Mouse (Mus musculus) layer of hippocampus, adult 18-20 months (tissue): ENCODE results near the gene Cyp4f39. TPM values are rescaled to one million over a fixed set of nuclear protein-coding genes. Genes with fewer than 3 reads are reported as not detected.
"Not testable (repeated sequence)": the region's sequence is repeated elsewhere in the genome, so short reads cannot be mapped to it uniquely, and the experiment has no call there.

Experiments
- DNase-seq, 2 experiments: peaks; one replicate each; pipeline ENCODE4 v3.0.0; 2022; ENCODE audit warnings: low spot score in 2 of 2
- total RNA-seq, 2 experiments: library from RNA; stranded (reverse); gene quantifications; 2 replicates each; pipeline ENCODE4 v1.2.3; 2021

The Cyp4f39 gene
- total RNA-seq, 2 experiments from 2014 or later = 0.20 TPM; not detected in 1

DNA sequence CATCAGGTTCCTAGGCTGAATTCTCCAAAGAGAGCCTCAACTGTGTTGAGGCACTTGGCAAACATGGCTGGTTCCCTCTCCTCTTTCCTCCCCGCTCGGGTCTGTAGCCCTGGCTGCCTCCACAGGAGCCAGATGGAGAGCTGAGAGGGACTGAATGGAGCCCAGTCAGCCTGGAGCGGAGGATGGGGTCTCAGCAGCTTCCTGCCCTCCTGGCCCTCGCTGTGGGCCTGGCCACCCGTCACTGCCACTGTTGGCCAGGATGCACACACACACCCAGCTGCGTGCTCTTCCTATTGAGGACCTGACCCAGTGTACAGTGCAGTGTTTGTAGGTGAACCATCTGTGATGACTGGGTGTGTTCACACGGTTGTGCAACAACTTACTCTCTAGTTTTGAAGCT is 19.7 kb downstream of the Cyp4f39 start:
- peak; percentile 9 to 41 for DNase-seq

DNA sequence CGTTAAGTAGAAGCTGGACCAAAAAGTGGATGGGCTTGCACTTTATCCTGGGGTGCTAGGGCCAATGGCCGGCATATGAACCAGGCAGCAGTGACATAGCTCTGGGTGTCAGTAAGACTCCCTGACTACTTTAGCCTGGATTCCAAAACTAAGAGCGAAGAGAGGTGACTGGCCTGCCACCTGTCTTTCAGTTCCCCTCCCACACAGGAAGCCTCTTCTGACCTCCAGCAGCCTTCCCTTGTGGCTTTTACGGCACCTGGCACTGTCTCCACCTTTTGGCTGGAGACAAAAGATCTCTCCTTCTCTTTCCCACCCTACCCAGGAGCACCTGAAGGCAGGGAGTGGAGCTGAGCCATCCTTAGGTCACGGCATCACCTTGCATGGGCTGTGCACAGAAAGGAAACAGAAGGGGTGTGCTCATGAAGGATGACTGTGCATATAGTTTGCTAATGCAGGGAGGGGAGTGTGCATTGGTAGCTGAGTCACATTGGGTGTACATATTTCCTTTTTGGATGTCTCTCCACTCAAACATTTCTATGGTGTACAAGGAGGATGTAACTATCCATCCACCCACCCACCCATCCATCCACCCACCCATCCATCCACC is 22.5 kb downstream of the Cyp4f39 start:
- DNase-seq = no peak

DNA sequence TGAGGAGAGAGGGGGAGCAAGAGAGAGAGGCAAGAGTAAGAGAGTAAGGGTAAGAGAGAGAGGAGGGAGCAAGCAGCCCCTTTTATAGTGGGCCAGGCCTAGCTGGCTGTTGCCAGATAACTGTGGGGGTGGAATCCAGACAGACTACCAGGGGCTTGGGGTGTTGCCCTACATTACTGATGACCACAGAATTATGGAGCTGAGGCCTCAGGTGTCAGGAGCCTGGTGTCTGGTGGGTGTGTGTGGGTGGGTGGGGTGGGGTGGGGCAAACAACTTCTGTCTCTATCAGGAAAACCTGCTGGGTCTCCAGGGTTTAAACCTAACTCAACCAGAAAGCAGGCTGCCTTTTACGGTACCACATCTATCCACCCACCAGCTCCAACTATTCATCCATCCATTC is 24.7 kb downstream of the Cyp4f39 start:
- no peak for DNase-seq

DNA sequence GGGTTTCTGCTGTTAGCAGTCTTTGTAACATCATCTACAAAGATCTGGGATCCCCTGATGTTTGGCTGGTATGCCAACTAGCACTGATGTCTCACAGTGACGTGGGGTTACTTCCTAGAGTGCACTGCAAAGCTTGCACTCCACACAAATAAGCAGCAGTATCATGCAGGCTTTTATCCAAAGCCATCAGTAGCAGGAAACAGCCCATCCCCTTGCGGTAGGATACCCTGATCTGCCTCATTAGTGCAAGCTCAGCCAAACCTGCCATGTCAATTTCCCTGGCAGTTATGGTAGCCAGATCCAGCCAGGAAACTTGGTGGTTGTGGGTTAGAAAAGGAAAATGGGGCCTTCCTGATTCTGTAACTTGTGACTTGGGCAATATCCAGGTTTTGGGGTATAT is 26.2 kb downstream of the Cyp4f39 start:
- DNase-seq = no peak

DNA sequence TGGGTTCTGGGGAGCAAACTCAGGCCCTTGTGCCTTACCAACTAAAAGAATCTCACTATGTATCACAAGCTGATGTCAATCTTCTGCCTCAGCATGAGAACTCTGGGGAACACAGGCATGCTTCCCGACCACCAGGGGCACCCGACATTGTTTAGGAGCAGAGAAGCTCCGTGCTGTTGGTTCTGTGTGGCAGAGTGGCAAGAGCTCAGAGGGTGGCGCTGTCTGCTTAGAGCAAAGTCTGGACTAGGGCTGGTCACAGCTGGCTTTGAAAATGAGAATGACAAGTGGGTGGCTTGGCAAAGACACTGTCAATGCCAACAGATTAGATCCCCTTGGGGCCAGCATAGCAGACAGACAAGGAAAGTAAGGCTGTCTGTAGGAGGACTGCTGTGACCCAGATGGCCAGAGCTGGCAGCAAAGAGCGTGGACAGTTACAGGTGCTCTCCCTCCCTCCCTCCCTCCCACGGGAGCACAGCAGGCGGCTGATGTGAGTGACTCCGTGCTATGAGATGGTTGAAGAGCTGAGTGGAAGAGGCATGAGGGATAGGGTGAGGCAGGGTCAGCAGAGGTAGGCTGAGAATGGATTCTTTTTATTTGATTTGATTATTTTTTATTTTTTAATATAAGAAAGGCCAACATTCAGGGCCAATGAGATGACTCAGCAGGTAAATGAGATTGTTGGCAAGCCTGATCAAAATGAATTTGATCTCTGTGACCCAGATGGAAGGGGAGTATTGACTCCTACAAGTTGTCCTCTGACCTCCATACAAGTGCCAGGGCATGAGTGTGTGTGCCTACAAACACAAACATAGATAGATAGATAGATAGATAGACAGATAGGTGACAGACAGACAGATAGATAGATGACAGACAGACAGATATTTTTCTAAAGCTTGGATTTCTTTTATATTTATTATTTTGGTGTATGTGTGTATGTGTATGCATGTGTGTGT is 27.3 kb downstream of the Cyp4f39 start:
- DNase-seq = no peak

DNA sequence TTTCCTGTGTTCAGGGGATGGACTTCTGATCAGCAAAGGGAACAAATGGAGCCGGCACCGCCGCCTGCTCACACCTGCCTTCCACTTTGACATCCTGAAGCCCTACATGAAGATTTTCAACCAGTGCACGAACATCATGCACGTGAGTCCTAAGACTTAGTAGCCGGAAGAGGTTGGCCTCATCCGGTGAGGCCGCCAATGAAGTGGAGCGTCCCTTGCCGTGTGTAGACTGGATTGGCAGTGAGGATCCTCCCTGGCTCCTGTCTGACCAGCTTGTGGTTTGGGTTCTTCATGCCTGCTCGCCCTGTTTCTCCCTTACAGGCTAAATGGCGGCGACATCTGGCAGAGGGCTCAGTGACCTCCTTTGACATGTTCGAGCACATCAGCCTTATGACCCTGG is 29.2 kb downstream of the Cyp4f39 start:
- DNase-seq = no peak

DNA sequence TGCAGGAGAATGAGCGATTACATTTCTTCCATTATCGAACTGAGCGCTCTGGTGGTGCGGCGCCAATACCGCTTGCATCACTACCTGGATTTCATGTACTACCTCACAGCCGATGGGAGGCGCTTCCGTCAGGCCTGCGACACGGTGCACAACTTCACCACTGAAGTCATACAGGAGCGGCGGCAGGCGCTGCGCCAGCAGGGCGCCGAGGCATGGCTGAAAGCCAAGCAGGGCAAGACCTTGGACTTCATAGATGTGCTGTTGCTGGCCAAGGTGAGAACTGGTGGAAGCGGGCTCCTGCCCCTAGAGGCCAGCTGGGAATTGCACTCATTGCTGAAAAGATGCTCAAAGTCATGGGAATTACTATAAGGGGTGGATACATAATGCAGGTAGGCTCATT is 30.7 kb downstream of the Cyp4f39 start:
- DNase-seq = peak; percentile 39 to 63

DNA sequence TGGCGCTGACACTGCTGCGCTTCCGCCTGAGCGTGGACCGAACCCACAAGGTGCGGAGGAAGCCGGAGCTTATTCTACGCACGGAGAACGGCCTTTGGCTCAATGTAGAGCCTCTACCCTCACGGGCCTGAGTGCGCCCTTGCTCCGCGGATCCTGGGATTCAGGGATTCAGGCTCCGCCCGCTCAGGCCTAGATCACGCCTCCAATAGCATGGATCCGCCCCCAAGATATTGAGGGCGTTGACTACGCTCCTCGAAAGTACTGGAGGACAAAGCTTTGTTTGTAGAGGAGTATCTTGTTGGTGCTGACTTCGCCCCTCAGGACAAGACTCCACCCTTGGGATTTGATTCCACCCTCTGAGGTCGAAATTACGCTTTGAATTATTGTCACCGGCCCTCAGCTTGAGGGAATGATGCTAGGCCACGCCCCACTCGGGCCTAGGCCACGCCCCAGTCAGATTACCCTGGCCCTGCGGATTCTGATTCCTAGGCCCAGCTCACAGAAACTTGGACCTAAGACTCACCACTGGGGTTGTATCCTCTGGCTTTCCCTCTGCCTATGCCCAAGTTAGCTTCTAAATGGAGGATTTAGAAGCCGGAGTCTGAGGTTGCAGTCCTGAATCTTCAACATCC is 39.9 kb downstream of the Cyp4f39 start:
- DNase-seq = peak in 1 of 2 experiments; percentile 16

DNA sequence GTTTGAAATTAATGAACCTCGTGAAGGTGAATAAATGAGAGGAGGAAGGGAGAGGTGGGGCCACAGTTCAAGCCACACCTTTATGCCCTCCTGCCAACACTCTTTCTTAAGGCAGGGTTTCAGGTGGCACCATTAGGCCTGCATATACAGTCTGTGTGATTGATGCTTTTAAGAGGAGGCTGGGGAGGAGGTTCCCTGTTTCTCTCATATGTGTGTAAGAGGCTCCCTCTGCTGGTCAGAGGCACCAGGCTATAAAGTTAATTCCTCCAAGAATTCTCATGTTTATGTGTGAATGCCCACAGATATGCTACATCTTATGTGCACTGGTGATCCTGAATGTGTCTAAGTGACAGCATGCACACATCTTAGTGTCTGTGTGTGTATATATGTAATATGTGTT is 42.1 kb downstream of the Cyp4f39 start:
- DNase-seq = peak; percentile 64 to 86

DNA sequence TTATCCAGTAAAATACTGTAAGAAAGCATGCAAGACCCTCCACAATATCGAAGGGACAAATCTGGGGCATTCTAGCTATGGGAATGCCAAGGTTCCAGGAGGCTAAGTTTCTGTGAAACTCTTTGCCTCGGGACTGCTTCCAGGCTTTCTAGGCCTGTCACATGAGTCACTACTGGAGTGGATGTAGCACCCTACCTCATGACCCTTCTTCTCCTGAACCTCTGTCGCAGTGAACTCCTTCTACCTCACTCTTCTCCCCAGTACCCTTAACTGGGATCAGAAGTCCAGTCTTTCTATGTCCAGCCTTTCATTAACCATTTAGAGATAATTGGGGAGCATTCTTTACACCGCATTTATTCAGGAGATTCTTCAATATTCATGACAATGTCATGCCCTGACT is 48.0 kb downstream of the Cyp4f39 start:
- DNase-seq = not testable (repeated sequence)

DNA sequence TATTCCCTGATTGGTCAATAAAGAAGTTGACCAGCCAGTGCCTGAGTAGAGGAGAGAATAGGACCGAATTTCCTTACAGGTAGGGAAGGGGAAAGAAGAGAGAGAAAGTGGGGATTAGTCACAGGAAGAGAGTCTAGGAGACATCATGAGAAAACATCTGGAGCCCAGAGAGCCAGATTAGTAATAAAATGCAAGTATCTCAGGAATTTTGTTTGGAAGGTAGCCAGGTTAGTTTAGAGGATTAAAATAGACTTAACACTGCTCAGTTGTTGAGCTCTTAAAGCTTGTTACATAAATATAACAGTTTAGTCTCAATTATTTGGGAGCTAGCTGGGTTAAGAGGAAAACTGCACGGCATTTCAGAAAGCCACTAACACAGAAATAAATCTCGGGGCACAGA is 48.5 kb downstream of the Cyp4f39 start:
- DNase-seq = no peak

DNA sequence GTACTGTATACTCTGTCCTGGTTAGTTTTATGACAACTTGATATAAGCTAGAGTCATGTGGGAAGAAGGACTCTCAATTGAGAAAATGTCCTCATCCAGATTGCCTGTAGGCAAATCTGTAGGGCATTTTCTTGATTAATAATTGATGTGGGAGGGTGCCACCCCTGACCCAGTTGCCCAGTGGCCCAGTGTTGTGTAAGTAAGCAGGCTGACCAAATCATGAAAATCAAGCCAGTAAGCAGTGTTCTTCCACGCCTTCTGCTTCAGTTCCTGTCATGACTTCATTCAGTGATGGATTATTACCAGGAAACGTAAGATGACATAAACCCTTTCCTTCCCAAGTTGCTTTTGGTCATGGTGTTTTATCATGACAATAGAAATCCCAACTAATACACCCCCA is 50.6 kb downstream of the Cyp4f39 start:
- no peak for DNase-seq

DNA sequence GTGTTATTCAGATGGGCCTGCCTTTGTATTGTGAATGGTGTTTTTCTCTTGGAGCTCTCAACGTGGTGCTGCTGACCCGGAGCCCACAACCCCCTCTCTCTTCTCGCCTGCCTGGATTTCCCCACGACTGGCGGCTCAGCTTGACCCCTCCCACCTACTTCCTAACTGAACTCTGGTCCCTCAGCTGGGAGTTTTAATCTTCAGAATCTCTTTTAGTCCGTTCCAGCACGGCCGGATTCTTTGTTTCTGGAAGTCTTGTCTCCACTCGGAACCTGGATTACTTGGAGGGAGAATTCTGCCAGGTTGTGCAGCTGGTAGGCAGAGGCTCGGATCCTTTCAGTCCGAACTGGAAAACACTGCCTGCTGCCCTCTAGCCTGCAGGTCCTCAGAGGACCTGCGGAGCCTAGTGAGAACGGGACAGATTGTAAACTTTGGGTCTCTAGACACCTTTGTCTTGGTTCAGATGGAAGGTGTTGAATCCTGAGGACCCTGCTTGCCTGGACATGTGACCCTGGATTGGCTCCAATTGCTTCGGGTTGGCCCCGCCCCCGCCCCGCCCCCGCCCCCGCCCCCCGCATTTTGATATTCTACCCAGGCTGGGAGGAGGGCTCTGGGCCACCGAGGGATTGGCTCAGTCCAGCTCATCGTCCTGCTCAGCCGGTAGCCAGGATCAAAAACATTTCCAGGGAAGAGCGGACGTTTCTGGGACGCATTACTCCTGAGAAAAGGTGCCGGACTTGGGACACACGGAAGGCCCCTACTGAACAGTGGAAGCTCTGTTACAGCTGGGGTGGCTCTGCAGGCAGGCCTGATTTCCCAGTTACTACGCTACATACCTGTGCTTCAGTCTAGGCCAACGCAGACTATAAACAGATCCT is 53.6 kb downstream of the Cyp4f39 start, which contains the start of gene Cyp4f17:
Cyp4f17 (plus strand) TSS at position 200 of the 878 bp plus-strand sequence.
- peak in 1 of 2 experiments; percentile 13 for DNase-seq

DNA sequence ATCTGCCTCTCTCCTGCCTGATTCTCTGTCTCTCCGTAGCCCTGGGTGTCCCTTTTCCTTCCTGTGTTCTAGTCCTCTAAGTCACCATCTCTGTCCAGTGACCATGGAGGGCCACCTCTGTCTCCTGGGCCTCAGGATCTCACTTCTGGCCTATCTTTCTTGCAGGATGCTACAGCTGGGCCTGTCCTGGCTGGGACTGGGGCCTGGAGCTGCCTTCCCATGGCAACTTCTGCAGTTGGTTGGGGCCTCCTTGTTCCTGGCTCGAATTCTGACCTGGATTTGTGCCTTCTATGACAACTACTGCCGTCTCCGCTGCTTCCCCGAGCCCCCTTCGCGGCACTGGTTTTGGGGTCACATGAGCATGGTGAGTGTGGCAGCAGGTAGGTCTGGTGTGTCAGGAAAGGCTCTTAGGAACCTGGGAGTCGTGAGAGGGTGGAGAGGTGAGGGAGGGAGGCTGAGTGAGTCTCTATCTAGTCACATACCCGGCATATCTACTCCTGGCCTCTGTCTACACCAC is 54.3 kb downstream of the Cyp4f39 start:
- DNase-seq = no peak

DNA sequence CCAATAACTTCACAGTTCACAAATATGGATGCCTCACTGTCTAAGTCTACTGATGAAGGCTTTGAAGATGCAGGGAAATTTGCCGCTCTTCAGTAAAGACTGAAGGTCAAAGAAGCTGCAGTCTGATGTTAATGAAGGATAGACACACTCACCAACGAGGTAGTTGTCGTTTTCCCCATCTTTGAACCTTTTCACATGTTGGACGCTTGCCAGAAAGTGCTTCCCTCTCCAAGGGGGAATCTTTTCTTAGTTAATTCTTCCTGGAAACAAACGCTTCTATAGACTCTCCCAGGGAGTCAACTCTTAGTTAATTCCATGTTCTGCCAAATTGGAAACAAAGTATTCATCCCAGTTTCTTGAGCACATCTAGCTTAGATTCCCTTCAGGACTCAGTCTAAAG is 63.6 kb downstream of the Cyp4f39 start:
- DNase-seq = no peak

DNA sequence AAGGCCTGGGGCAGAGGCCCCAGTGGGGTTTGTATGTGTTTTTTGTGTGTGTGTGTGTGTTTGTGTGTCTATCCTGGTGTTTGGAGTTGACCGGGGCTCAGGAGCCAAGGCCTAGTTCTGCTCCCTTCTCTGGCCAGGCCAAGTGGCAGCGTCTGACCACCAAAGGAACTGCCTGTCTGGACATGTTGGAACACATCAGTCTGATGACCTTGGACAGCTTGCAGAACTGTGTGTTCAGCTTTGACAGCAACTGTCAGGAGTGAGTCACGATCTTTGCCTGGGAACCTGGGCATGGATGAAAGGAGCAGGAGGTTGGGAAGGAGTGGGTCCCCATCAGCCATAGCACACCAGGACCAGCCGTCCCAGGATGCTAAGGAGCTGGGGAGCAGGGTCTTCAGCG is 69.5 kb downstream of the Cyp4f39 start:
- DNase-seq = no peak

DNA sequence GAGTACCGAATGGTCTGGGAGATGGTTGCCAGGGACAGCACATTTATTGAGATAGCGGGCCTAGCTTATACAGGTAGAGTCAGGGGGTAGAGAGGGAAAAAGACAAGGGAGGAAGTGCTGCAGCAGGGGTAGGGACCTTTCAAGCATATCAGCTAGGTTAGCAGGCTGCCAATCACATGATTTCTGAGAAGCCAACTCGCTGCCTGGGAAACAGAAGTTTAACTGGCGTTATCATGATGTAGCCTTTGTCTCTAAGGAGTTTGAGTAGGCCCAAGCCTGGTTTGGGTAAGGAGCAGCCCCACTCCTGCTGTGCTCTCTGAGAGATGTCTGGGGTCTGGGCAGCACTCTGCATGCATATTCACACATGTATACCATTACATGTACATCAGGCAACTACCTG is 69.9 kb downstream of the Cyp4f39 start:
- no peak for DNase-seq

DNA sequence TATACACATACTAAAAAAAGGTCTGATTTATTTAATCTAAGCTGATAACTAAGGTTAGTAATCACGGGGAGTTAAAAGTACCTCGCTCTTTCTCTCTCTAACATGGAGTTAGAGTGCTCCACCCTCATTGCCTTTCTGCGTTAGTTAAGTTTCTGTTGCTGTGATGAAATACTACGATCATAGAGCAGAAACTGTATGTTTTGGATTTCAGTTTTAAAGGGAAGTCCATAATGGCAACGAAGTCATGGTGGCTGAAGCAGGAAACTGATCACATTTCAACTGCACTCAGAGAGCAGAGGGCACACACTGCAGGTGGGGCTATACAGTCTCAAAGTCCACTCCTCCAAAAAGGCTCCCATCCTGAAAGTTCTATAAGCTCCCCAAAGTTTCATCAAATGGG is 70.3 kb downstream of the Cyp4f39 start:
- no peak for DNase-seq

DNA sequence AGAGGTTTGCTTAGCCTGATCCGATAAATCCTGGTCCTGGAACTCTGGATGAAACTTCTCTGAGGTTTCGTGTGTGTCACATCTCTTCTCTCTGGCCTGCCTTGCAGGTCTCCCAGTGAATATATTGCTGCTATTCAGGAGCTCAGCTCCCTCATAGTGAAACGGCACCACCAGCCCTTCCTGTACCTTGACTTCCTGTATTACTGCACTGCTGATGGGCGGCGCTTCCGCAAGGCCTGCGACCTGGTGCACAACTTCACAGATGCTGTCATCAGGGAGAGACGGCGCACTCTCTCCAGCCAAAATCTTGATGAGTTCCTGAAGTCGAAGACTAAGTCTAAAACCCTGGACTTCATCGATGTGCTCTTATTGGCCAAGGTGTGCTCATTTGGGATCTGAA is 71.4 kb downstream of the Cyp4f39 start:
- no peak for DNase-seq

DNA sequence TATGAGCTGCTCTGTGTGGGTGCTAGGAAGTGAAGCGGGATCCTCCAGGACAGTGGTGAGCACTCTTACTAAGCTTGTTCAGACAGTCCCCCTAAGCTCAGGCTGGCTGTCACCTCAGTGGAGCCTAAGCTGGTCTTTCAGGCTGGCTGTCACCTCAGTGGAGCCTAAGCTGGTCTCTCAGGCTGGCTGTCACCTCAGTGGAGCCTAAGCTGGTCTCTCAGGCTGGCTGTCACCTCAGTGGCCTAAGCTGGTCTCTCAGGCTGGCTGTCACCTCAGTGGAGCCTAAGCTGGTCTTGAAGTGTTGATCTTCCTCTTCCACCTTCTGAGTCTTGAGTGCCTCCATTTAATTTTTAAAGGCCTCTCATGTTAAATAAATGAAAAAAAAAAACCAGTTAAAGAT is 73.8 kb downstream of the Cyp4f39 start:
- not testable (repeated sequence) for DNase-seq

DNA sequence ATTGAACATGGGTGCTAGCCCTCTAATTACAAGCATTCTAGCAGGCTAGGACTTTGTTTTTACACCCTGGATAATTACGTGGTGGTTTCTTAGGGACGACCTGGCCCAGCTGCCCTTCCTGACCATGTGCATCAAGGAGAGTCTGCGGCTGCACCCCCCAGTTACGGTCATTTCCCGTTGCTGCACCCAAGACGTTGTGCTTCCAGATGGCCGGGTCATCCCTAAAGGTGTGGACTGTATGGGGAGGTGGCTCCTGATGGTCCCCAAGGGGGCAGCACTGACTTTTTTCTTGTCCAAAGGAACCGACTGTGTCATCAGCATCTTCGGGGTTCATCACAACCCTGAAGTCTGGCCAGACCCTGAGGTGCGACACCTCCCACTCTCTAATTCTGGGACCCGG is 75.2 kb downstream of the Cyp4f39 start:
- no peak for DNase-seq
